Mouse (Mus musculus) layer of hippocampus, postnatal 36 days (tissue): ENCODE measurements around the gene Gm40193. TPM values are rescaled to one million over a fixed set of nuclear protein-coding genes. Genes with fewer than 3 reads are reported as not detected.

ENCODE experiments used
- DNase-seq, 2 experiments: peaks; one replicate each; pipeline ENCODE4 v3.0.0; 2022
- total RNA-seq, 2 experiments: library from RNA; stranded (reverse); gene quantifications; 2 replicates each; pipeline ENCODE4 v1.2.3; 2021

The Gm40193 gene
- total RNA-seq, 2 experiments from 2014 or later, result not detected

DNA sequence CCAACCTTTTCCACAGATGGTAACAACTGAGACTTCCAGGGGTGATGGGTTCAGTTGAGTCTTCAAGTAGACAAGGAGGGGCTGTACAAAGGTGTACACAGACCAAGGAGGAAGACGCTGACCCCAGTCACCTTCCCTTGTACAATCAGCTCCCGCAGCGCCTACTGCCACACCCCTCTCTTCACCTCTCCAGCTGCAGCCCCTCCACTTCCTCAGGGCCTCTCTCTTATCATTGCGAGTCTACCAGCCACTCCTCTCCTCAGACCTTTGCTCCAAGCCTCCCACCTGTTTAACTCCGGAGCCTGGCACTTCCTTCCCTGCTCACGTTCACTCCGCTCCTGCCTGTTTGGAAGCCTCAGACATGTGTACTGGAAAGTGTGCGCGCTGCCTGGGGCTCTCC is 27.8 kb downstream of the Gm40193 start, which contains the start of gene Tm4sf5:
Gene Tm4sf5 (plus strand): TSS at position 275 of the 400 bp plus-strand sequence.
- DNase-seq, result no peak

- no peak for DNase-seq
These were observed 30.7 kb downstream of the Gm40193 start for GRCm38 (mm10) chr11:70502018-70502417.

- DNase-seq, result no peak
These were observed 32.3 kb downstream of the Gm40193 start for GRCm38 (mm10) chr11:70500476-70500812.

DNA sequence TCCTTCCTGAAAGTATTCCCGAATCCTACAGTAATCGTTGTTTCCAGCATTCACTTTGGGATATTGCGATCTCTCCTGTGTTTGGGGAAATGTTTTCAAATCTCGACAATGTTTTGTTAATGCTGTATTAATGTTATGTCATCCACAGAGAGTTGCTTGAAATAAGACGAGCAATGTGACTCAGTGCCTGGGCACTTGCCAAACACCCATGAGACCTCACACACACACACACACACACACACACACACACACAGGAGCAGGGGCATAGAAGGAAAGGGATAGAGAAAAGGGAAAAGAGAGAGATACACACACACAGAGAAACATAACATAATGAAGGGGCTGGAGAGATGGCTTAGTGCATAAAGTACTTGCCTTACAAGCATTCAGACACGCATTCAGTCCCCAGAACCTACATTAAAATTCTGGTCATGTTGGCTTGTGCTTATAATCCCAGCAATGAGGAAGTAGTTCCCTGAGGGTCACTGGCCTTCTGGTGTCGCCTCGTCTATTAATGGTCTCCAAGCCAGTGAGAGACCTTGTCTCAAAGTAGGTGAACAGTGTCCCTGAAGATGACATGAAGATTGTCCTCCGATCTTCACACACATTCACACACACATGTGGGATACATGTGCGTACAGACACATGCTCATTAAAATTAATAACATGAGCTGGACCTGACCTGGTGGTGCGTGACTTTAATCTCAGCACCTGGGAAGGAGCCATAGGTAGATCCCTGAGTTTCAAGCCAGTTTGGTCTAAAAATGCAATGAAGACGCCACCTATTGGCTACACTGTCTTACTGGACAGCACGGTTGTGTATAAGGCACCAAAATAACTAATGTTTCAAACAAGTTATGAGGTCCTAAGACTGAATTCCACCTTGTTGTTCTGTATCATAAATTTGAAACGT is 32.9 kb downstream of the Gm40193 start:
- DNase-seq, result no peak

DNA sequence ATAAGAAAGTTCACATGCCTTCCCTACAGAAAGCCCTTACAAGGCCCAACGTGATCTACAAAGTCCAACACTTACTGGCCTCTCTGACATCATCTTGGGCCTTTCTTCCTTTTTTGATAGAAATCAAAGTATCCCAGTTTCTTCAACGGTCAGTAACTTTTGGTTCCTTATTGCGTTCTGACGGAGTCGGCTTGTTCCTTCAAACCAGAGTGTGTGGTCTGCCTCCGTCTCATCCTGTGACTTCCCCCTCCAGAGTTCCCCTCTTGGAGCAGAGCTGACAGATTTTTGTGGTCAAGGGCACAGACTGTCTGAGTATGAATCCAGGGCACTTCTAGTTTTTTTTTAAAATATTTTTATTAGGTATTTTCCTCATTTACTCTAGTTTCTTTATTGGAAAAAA is 43.1 kb downstream of the Gm40193 start:
- DNase-seq, result no peak

GRCm38 (mm10) chr11:70489138-70489537 is 43.6 kb downstream of the Gm40193 start:
- DNase-seq, result no peak

DNA sequence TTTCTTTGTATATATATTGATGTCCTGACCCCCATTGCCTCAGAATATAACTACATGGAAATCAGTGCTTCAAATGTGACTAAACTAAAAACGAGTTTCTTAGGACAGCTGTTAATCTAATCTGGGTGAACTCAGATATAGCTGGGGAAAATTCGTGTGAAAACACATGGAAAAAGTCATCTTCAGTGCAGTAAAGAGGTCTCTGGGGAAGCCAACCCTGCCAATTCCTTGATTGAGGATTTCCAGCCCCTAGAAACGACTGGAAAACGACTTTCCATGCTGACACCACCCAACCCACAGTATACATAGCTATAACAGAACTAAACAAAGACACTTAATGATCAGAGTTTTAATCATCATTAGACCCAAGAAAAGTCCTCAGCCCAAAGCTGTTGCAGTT is 44.9 kb downstream of the Gm40193 start:
- DNase-seq, result no peak

GRCm38 (mm10) chr11:70485498-70485897 is 47.2 kb downstream of the Gm40193 start:
- no peak for DNase-seq

Other genes with a start within 250 kb of the Gm40193 start
- not detected for gene Alox12e, start 210.3 kb downstream of the Gm40193 start, total RNA-seq
- not detected for gene Alox15, start 180.9 kb downstream of the Gm40193 start, total RNA-seq
- gene Pelp1, start 122.9 kb downstream of the Gm40193 start, total RNA-seq, result 10 to 100 TPM; 33.3 to 36.2 TPM
- 100 to 1,000 TPM; 103 to 112 TPM for gene Arrb2, start 100.3 kb downstream of the Gm40193 start, total RNA-seq
- gene Med11, start 81.0 kb downstream of the Gm40193 start, total RNA-seq, result 10 to 100 TPM; 13.2 to 17.3 TPM
- under 1 TPM; 0.25 to 0.46 TPM for gene Zmynd15, start 73.5 kb downstream of the Gm40193 start, total RNA-seq
- under 1 TPM; 0.68 to 0.97 TPM for gene Cxcl16, start 73.0 kb downstream of the Gm40193 start, total RNA-seq
- not detected for gene Tm4sf5, start 27.7 kb downstream of the Gm40193 start, total RNA-seq
- gene Vmo1, start 18.3 kb downstream of the Gm40193 start, total RNA-seq, result not detected
- gene Gltpd2, start 13.7 kb downstream of the Gm40193 start, total RNA-seq, result not detected
- 100 to 1,000 TPM; 174 to 193 TPM for gene Psmb6, start 7.6 kb downstream of the Gm40193 start, total RNA-seq
- 10 to 100 TPM; 17.5 to 17.7 TPM for gene Pld2, start 7.1 kb upstream of the Gm40193 start, total RNA-seq
- 100 to 1,000 TPM; 448 to 494 TPM for gene Mink1, start 29.9 kb upstream of the Gm40193 start, total RNA-seq
- gene 4930544D05Rik, start 82.9 kb upstream of the Gm40193 start, total RNA-seq, result 1 to 10 TPM; 1.2 to 1.7 TPM
- not detected for gene Chrne, start 86.3 kb upstream of the Gm40193 start, total RNA-seq
- gene Gp1ba, start 106.2 kb upstream of the Gm40193 start, total RNA-seq, result not detected
- gene Rnf167, start 114.3 kb upstream of the Gm40193 start, total RNA-seq, result 10 to 100 TPM; 85.6 to 88.0 TPM
- 100 to 1,000 TPM; 115 to 119 TPM for gene Slc25a11, start 114.5 kb upstream of the Gm40193 start, total RNA-seq
- gene Pfn1, start 121.7 kb upstream of the Gm40193 start, total RNA-seq, result 100 to 1,000 TPM; 346 to 373 TPM
- gene Eno3, start 124.3 kb upstream of the Gm40193 start, total RNA-seq, result 1 to 10 TPM; 5.2 to 7.4 TPM
- 10 to 100 TPM; 48.2 to 50.8 TPM for gene Spag7, start 136.5 kb upstream of the Gm40193 start, total RNA-seq
- 100 to 1,000 TPM; 362 to 388 TPM for gene Camta2, start 155.2 kb upstream of the Gm40193 start, total RNA-seq
- gene Inca1, start 167.2 kb upstream of the Gm40193 start, total RNA-seq, result 1 to 10 TPM; 3.0 to 3.5 TPM
- 10 to 100 TPM; 75.2 to 83.8 TPM for gene Kif1c, start 167.6 kb upstream of the Gm40193 start, total RNA-seq
- gene Zfp3, start 231.3 kb upstream of the Gm40193 start, total RNA-seq, result 10 to 100 TPM; 21.9 to 23.2 TPM